Mouse (Mus musculus): ENCODE measurements around the gene Dnaja3. TPM values are rescaled to one million over a fixed set of nuclear protein-coding genes. Genes with fewer than 3 reads are reported as not detected.

Dnaja3 gene
- polyA plus RNA-seq, 1 experiment: 28.7 TPM

GRCm38 (mm10) chr16:4598891-4599543 is 40.8 kb upstream of the Dnaja3 start:
- peak; percentile 47 for DNase-seq (ENCODE audit: low read depth)
- no peak for TF ChIP-seq CTCF (IDR thresholded peaks at IDR 0.05; ENCODE audit: borderline replicate concordance, extremely low read depth, insufficient read depth, insufficient read length)
- no peak for TF ChIP-seq POLR2A (IDR thresholded peaks at IDR 0.05; ENCODE audit: borderline replicate concordance, extremely low read depth, insufficient read depth, insufficient read length, poor library complexity, severe bottlenecking)

GRCm38 (mm10) chr16:4599616-4600015 is 40.2 kb upstream of the Dnaja3 start:
- TF ChIP-seq POLR2A (IDR thresholded peaks at IDR 0.05; ENCODE audit: borderline replicate concordance, extremely low read depth, insufficient read depth, insufficient read length, poor library complexity, severe bottlenecking) (no peak), CTCF (IDR thresholded peaks at IDR 0.05; ENCODE audit: borderline replicate concordance, extremely low read depth, insufficient read depth, insufficient read length) (no peak)
- no peak for DNase-seq (ENCODE audit: low read depth)

GRCm38 (mm10) chr16:4600701-4601310 is 39.0 kb upstream of the Dnaja3 start:
- DNase-seq (ENCODE audit: low read depth): no peak
- TF ChIP-seq POLR2A (IDR thresholded peaks at IDR 0.05; ENCODE audit: borderline replicate concordance, extremely low read depth, insufficient read depth, insufficient read length, poor library complexity, severe bottlenecking): no peak
- no peak for TF ChIP-seq CTCF (IDR thresholded peaks at IDR 0.05; ENCODE audit: borderline replicate concordance, extremely low read depth, insufficient read depth, insufficient read length)

- TF ChIP-seq CTCF (IDR thresholded peaks at IDR 0.05; ENCODE audit: borderline replicate concordance, extremely low read depth, insufficient read depth, insufficient read length) (no peak), POLR2A (IDR thresholded peaks at IDR 0.05; ENCODE audit: borderline replicate concordance, extremely low read depth, insufficient read depth, insufficient read length, poor library complexity, severe bottlenecking) (no peak)
- DNase-seq (ENCODE audit: low read depth): no peak
Observed at GRCm38 (mm10) chr16:4602189-4602588, 37.6 kb upstream of the Dnaja3 start.

GRCm38 (mm10) chr16:4602766-4603452 is 36.9 kb upstream of the Dnaja3 start:
- DNase-seq (ENCODE audit: low read depth): no peak
- no peak for TF ChIP-seq POLR2A (IDR thresholded peaks at IDR 0.05; ENCODE audit: borderline replicate concordance, extremely low read depth, insufficient read depth, insufficient read length, poor library complexity, severe bottlenecking)

GRCm38 (mm10) chr16:4603453-4603837 is 36.3 kb upstream of the Dnaja3 start:
- TF ChIP-seq CTCF (IDR thresholded peaks at IDR 0.05; ENCODE audit: borderline replicate concordance, extremely low read depth, insufficient read depth, insufficient read length) (no peak), POLR2A (IDR thresholded peaks at IDR 0.05; ENCODE audit: borderline replicate concordance, extremely low read depth, insufficient read depth, insufficient read length, poor library complexity, severe bottlenecking) (no peak)
- no peak for DNase-seq (ENCODE audit: low read depth)

GRCm38 (mm10) chr16:4604293-4604837 is 35.4 kb upstream of the Dnaja3 start:
- no peak for DNase-seq (ENCODE audit: low read depth)
- no peak for TF ChIP-seq CTCF (IDR thresholded peaks at IDR 0.05; ENCODE audit: borderline replicate concordance, extremely low read depth, insufficient read depth, insufficient read length)

GRCm38 (mm10) chr16:4605514-4606131 is 34.2 kb upstream of the Dnaja3 start:
- DNase-seq (ENCODE audit: low read depth): no peak
- no peak for TF ChIP-seq CTCF (IDR thresholded peaks at IDR 0.05; ENCODE audit: borderline replicate concordance, extremely low read depth, insufficient read depth, insufficient read length)
- no peak for TF ChIP-seq POLR2A (IDR thresholded peaks at IDR 0.05; ENCODE audit: borderline replicate concordance, extremely low read depth, insufficient read depth, insufficient read length, poor library complexity, severe bottlenecking)

GRCm38 (mm10) chr16:4606431-4607084 is 33.2 kb upstream of the Dnaja3 start:
- TF ChIP-seq POLR2A (IDR thresholded peaks at IDR 0.05; ENCODE audit: borderline replicate concordance, extremely low read depth, insufficient read depth, insufficient read length, poor library complexity, severe bottlenecking): no peak
- TF ChIP-seq CTCF (IDR thresholded peaks at IDR 0.05; ENCODE audit: borderline replicate concordance, extremely low read depth, insufficient read depth, insufficient read length): peak; percentile 53; the same call in 1 of the 2 replicates
- peak; percentile 45 for DNase-seq (ENCODE audit: low read depth)

- peak; percentile 89 for DNase-seq (ENCODE audit: low read depth)
- TF ChIP-seq POLR2A (IDR thresholded peaks at IDR 0.05; ENCODE audit: borderline replicate concordance, extremely low read depth, insufficient read depth, insufficient read length, poor library complexity, severe bottlenecking) (no peak), CTCF (IDR thresholded peaks at IDR 0.05; ENCODE audit: borderline replicate concordance, extremely low read depth, insufficient read depth, insufficient read length) (peak; percentile 97)
Observed at GRCm38 (mm10) chr16:4607818-4608531, 31.8 kb upstream of the Dnaja3 start.
